Mouse (Mus musculus) forebrain, embryonic 10.5 days (tissue): Measurements from ENCODE around the gene Acaa1b. TPM values are rescaled to one million over a fixed set of nuclear protein-coding genes. Genes with fewer than 3 reads are reported as not detected.

Experiments used
- DNase-seq: peaks from one replicate; pipeline ENCODE4 v3.0.0-alpha.2; 2017; ENCODE audit warnings: low spot score; ENCODE audit errors: extremely low spot score
- H3K27ac ChIP-seq: fragments of 300-500 bp; sonication (generic); 2 replicates; pipeline ENCODE4 v1.5.1; 2016; ENCODE audit warnings: mild to moderate bottlenecking
- H3K27me3 ChIP-seq: fragments of 300-500 bp; sonication (generic); 2 replicates; pipeline ENCODE4 v1.6.1; 2016; ENCODE audit warnings: mild to moderate bottlenecking; ENCODE audit not compliant: poor library complexity, severe bottlenecking
- H3K36me3 ChIP-seq: fragments of 300-500 bp; sonication (generic); replicated peaks from 2 replicates; pipeline ENCODE4 v1.6.1; 2016; ENCODE audit warnings: mild to moderate bottlenecking, moderate library complexity
- H3K4me1 ChIP-seq: fragments of 300-500 bp; sonication (generic); 2 replicates; pipeline ENCODE4 v1.6.1; 2016
- H3K4me3 ChIP-seq: fragments of 300-500 bp; sonication (generic); 2 replicates; pipeline ENCODE4 v1.5.1; 2016; ENCODE audit warnings: mild to moderate bottlenecking, moderate library complexity
- H3K9me3 ChIP-seq: fragments of 300-500 bp; sonication (generic); 2 replicates; pipeline ENCODE4 v1.6.1; 2016; ENCODE audit warnings: mild to moderate bottlenecking, moderate library complexity
- WGBS: fragments of 180-500 bp; shearing (Covaris S2); methylation state at CpG from one replicate; pipeline ENCODE4 v1.1.7; 2016; 5-methylcytosine and 5-hydroxymethylcytosine counted together
- polyA plus RNA-seq: library from polyadenylated mRNA; unstranded; fragments of >200 nt; fragmentation: Nextera tagmentation; extraction: Ambion mirVana; gene quantifications from 2 replicates; pipeline ENCODE4 v1.2.1, GENCODE M21; 2016

Acaa1b gene
- polyA plus RNA-seq = 1.6 and 1.8 TPM in 2 replicates

DNA sequence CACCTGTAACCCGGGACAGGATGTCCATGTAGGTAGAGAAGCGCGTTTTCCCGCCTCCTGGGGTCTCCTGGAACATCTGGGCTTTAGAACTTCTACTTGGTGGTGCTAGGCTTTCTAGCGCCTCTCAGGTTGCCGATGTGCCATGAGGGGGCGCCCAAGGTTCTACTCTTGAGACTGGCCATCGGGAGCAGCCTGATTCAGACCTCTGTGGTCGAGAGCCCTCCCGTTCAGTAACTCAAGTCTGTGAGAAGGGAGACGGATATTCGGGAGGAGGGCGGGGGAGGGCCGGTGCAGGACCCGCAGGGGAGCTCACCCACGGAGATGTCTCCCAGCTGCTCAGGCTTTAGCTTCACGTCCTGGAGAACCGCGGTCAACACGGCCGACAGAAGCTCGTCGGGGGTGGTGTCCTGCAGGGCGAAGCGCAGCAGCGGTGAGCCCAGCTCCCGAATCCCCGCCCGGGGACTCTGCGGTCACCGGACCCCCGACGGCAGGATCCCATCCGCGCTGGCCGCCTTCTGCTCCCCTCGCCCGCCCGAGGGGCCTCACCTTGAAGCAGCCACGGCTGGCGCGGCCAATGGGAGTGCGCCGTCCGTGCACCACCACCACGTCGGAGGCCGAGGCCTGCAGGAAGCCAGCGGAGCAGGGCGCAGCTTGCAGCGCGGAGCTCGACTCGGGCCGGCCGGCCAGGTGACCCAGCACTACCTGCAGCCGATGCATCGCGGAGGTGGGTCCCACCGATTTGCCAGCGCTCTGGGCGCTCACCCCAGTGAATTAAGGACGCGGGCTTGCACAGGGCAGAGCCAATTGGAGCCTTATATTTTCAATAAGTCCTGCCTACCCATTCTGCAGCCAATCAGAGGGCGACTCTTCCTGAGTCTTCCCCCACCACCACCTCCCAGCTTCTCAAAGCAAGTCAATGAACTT, at the start of gene Acaa1b:
Acaa1b (minus strand) TSS at position 816 of the 924 bp plus-strand sequence.
- Histone ChIP-seq H3K4me3 (peak within 1 kb of the TSS; percentile 64), H3K4me1 (peaks cover 10% of the 10 kb centered on the region), H3K27ac (peak within 1 kb of the TSS; percentile 53), H3K9me3 (no peaks in the 10 kb centered on the region), H3K27me3 (peaks cover 40% of the 10 kb centered on the region), H3K36me3 (no peaks in the 10 kb centered on the region)
- peak; percentile 76 for DNase-seq
- WGBS = 1% methylated on average over 65 of the region's 65 CpGs

DNA sequence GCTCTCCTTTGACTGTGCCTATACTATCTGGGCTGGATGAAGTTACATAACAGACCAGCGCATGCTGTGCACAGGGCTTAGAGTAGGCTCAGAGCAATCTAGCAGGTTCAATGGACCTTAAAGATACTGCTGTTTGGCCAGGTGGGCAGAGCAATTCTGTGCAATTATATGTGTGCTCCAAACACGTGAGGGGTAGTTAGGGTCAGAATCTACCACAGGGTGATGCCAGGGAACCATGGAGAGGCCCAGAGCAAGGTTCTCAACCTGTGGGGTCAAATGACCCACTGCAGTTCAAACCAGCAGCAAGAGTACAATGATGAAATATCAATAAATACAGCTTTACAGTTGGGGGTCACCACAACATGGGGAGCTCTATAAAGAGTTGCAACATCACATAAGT, 49.8 kb upstream of the Acaa1b start:
- no peak for DNase-seq
- Histone ChIP-seq H3K27ac (no peak overlapping the region), H3K9me3 (peaks cover 24% of the 10 kb centered on the region), H3K4me3 (no peak overlapping the region), H3K36me3 (no peaks in the 10 kb centered on the region), H3K27me3 (no peaks in the 10 kb centered on the region), H3K4me1 (no peaks in the 10 kb centered on the region)
- WGBS = 82% methylated on average over 2 of the region's 2 CpGs

DNA sequence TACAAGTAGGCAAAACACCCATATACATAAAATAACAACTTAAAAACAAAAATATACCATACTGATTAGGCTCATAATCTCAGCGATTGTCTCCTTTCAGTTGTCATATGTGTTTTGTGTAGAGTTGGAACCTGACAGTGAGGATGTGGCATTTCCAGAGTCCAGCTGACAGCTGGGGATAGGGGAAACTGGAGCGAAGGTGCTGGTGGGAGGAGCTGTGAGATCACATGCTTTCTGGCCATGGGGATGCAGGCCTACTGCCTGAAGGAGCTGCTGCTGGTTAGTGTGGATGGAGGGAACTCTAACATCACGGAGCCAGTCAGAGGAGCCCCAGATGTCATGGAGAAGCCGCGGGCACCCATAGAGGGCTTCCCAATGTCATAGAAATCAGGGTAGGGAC, 48.9 kb upstream of the Acaa1b start:
- Histone ChIP-seq H3K36me3 (no peaks in the 10 kb centered on the region), H3K4me3 (no peak overlapping the region), H3K27me3 (no peaks in the 10 kb centered on the region), H3K27ac (no peak overlapping the region), H3K9me3 (peaks cover 24% of the 10 kb centered on the region), H3K4me1 (no peaks in the 10 kb centered on the region)
- WGBS = 95% methylated on average over 5 of the region's 5 CpGs
- no peak for DNase-seq

DNA sequence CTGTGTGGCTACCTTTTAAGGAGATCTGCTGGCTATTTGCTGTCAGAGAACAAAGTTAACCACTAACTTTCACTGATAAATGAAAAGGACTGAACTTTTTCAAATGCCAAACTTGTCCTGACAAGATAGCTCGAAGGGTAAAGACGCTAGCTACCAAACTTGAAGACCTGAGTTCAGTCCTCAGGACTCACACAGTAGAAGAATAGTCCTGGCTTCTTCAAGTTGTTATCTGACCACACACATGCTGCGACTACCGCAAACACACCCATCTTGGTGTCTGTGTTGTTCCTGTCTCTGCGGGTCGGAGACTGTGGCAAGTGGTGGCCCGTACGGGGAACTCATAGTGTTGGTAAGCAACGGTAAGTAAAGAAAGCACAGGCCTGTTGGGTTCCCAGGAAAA, 46.7 kb upstream of the Acaa1b start:
- WGBS = 95% methylated on average over 9 of the region's 9 CpGs
- Histone ChIP-seq H3K27me3 (no peaks in the 10 kb centered on the region), H3K27ac (no peak overlapping the region), H3K36me3 (no peaks in the 10 kb centered on the region), H3K4me3 (no peak overlapping the region), H3K4me1 (no peaks in the 10 kb centered on the region), H3K9me3 (peaks cover 24% of the 10 kb centered on the region)
- DNase-seq = no peak

DNA sequence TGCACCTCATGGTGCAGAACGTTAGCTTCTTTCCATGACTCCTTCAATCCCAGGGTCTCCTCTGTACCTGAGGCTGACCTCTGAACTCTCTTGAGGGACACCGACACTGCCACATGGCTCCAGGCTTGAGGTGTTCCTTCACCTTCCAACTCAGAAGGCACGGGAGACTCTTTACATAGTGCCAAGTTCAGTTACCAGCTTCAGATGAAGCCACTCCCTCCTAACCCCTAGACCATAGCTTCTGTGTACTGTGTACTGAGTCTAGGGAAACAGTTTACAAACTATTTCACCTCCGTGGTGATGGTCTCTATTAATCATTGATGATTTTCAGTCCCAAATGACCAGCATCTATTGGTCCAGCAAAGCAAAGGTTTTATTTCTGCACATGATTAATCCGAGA, 44.8 kb upstream of the Acaa1b start:
- 93% methylated on average over 5 of the region's 5 CpGs for WGBS
- H3K27me3 ChIP-seq = no peaks in the 10 kb centered on the region
- H3K4me1 ChIP-seq = no peaks in the 10 kb centered on the region
- H3K9me3 ChIP-seq = peaks cover 24% of the 10 kb centered on the region
- H3K27ac ChIP-seq = no peak overlapping the region
- no peak for DNase-seq
- no peak overlapping the region for H3K4me3 ChIP-seq
- no peaks in the 10 kb centered on the region for H3K36me3 ChIP-seq

DNA sequence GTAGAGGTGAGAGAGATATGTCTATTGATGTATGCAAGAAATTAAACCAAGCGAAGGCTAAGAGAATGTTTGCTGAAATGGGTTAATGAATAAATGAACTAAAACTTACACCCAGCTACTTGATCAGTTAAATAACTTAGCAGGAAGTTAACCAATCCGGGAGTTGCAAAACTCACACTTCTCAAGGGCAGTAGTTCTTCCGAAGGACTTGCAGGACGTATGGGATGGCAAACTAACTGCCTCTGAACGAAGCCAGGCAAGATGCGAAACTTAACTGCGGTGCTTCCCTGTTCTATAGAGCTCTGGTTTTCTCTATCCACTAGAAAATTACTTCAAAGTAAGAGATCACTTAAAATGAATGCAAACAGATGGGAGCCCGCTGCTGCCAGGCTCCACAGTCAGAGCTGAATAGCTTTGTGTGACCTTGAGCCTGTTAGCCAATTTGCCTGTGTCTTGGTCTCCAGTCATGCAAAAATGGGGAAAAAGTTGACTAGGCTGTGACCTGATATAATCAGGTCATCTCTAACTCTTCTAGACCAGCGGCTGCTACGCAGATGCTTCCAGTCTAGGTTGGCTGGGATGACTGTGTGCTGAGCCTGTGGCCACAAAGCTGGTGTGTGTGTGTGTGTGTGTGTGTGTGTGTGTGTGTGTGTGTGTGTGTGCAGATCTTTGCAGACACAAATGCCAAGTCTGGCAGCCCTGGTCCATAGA, 42.4 kb upstream of the Acaa1b start:
- no peaks in the 10 kb centered on the region for H3K27me3 ChIP-seq
- no peak overlapping the region for H3K4me3 ChIP-seq
- H3K9me3 ChIP-seq = peaks cover 13% of the 10 kb centered on the region
- no peaks in the 10 kb centered on the region for H3K36me3 ChIP-seq
- DNase-seq = no peak
- no peaks in the 10 kb centered on the region for H3K4me1 ChIP-seq
- H3K27ac ChIP-seq = no peak overlapping the region
- WGBS = 88% methylated on average over 10 of the region's 10 CpGs

DNA sequence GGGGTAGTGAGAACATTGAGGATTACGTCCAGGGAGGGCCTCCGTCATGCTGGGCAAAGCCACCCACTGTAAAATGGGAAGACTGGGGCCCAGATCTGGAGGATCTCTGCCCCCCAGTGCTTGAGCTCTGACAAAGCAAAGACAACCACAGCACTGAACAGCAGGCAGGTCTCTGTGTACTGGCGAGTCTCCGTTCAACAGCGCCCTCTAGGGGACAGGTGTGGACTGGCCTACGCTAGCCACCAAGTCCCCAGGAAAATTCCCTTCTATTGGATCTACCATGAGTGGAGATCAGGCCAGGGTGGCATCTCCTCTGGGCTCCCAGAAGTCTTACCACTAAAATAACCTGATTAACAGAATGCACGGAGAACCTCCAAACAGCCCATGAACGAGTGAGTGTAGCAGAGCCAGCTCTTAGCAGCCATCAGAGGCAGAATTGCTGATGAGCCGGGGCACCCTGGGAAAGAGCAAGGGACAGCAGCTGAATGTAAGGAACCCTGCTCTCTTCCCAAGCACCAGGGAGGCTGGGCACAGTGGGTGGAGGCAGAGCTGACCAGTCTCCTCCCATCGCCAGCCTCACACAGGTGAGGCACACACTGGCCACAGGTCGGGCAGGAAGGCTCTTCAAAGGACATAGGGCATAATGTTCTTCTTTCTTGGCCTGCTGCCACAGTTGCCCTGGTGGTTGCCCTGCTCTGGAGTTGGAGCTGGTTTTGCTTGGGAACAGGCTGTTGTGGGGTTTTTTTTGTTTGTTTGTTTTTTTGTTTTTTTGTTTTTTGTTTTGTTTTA, 35.5 kb upstream of the Acaa1b start:
- Histone ChIP-seq H3K4me1 (no peaks in the 10 kb centered on the region), H3K27me3 (no peaks in the 10 kb centered on the region), H3K36me3 (no peaks in the 10 kb centered on the region), H3K4me3 (no peak overlapping the region), H3K27ac (no peak overlapping the region), H3K9me3 (no peaks in the 10 kb centered on the region)
- DNase-seq = peak; percentile 27
- WGBS = 36% methylated on average over 11 of the region's 11 CpGs

DNA sequence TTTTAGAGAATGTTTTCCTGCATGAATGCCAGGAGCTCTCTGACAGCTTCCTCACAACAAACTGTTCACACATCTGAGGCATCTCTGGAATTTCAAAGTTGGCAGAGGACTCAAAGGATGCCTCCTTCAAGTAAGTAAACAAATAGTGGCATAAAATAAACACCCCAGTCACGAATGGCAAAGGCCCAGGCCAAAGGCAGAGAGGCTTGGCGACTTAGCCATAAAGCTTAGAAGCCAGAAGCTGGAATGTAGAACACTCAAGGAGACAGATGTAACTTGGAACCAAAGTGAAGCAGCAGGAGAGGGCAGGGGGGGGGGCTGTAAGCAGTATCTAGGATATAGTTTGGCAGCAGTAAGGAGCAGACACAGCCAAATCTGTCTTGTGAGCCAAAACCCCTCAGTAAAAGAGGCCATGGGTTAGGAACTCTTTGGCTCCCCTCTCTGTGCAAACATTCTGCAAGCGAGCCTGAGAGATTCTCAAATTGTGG, 24.4 kb upstream of the Acaa1b start:
- Histone ChIP-seq H3K27me3 (no peaks in the 10 kb centered on the region), H3K27ac (no peak overlapping the region), H3K4me3 (no peak overlapping the region), H3K9me3 (no peaks in the 10 kb centered on the region), H3K36me3 (no peaks in the 10 kb centered on the region), H3K4me1 (no peaks in the 10 kb centered on the region)
- WGBS = 72% methylated on average over 3 of the region's 3 CpGs
- no peak for DNase-seq

DNA sequence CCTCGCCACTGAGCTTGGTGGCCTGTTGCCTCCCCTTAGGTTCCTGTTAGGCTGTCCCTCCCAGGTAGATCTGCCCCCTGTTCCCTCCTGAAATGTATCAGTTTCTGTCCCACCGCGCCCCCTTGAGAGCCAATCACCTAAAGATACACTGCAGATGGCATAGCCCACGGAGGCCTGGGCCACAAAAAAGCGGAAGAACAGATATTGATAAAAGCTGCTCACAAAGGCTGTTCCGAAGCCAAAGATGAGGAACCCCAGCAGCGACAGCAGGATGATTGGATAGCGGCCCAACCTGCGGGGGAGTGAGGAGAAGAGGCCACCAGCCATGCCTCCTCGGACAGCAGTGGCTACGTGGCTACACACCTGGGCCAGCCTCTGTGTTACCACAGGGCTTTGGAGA, 22.4 kb upstream of the Acaa1b start:
- H3K27ac ChIP-seq = no peak overlapping the region
- H3K27me3 ChIP-seq = no peaks in the 10 kb centered on the region
- no peak for DNase-seq
- 94% methylated on average over 11 of the region's 11 CpGs for WGBS
- H3K4me1 ChIP-seq = no peaks in the 10 kb centered on the region
- H3K9me3 ChIP-seq = no peaks in the 10 kb centered on the region
- no peaks in the 10 kb centered on the region for H3K36me3 ChIP-seq
- no peak overlapping the region for H3K4me3 ChIP-seq

DNA sequence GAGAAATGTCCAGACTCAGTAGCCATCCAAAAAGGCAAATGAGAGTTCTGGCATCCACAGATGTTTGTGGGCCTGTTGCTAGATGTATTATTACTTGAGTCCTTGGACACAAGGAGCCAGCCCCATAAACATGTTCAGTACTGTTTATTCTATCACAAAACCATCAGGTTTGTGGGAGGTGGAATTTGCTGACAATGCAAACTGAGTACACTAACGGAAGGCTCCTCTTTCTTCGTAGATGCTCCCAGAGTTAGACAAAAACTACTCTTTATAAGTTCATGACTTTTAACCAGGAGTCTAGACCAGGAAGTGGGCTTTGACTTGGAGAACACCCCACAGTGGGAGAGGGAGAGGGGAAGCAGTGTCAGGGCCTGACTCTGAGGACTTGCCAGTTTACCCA, 10.7 kb upstream of the Acaa1b start:
- Histone ChIP-seq H3K36me3 (no peaks in the 10 kb centered on the region), H3K9me3 (peaks cover 5% of the 10 kb centered on the region; the same call in 1 of the 2 replicates), H3K27me3 (no peaks in the 10 kb centered on the region), H3K4me3 (no peak overlapping the region), H3K27ac (no peak overlapping the region), H3K4me1 (no peaks in the 10 kb centered on the region)
- DNase-seq = no peak
- 92% methylated on average over 2 of the region's 2 CpGs for WGBS

DNA sequence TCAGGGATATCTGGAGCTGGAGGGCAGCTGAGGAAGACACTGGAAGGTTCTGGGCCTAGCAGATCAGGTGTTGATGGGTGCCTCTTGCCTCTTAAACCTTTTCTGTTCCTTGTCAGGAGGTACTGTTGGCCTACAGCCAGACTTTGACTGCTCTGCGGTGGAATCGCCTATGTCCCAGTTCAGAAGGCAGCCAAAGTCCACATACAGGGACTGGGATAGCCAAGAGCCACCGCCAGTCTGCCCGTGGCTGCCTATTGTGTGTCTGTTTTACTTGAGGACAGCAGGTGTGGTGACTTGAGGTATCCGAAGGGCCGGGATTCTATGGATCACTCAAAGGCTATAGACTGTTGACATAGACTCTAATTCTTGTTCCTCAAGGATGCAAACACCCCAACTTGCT, 8.7 kb upstream of the Acaa1b start:
- H3K27me3 ChIP-seq = no peaks in the 10 kb centered on the region
- H3K36me3 ChIP-seq = no peaks in the 10 kb centered on the region
- WGBS = 94% methylated on average over 6 of the region's 6 CpGs
- H3K9me3 ChIP-seq = peaks cover 5% of the 10 kb centered on the region; the same call in 1 of the 2 replicates
- DNase-seq = no peak
- no peak overlapping the region for H3K4me3 ChIP-seq
- H3K4me1 ChIP-seq = no peaks in the 10 kb centered on the region
- H3K27ac ChIP-seq = no peak overlapping the region

DNA sequence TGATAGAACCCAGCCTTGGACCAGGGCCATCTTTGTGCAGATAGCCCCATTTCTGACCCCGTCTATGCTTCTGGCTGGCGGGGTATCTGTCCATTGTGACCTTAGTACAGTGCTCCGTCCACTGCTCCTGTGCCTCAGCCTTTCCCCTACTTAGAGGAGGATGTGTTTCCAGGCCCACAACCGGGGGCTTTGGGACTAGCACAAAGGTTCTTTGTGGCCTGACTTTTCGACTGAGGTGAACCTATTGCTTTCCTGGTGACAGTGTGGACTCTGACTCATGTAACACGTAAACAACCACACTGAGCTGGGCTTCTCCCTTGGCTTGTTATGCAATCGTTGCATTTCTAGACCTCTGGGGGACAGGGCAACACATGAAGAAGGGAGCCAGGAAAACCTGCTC, 7.8 kb upstream of the Acaa1b start:
- Histone ChIP-seq H3K4me3 (no peak overlapping the region), H3K27ac (no peak overlapping the region), H3K4me1 (no peaks in the 10 kb centered on the region), H3K36me3 (no peaks in the 10 kb centered on the region), H3K27me3 (no peaks in the 10 kb centered on the region), H3K9me3 (peaks cover 5% of the 10 kb centered on the region; the same call in 1 of the 2 replicates)
- no peak for DNase-seq
- WGBS = 86% methylated on average over 7 of the region's 7 CpGs
